Mouse (Mus musculus): ENCODE measurements around the gene Prl8a2. TPM values are rescaled to one million over a fixed set of nuclear protein-coding genes. Genes with fewer than 3 reads are reported as not detected.

The Prl8a2 gene
- polyA plus RNA-seq, 2 experiments, result not detected

DNA sequence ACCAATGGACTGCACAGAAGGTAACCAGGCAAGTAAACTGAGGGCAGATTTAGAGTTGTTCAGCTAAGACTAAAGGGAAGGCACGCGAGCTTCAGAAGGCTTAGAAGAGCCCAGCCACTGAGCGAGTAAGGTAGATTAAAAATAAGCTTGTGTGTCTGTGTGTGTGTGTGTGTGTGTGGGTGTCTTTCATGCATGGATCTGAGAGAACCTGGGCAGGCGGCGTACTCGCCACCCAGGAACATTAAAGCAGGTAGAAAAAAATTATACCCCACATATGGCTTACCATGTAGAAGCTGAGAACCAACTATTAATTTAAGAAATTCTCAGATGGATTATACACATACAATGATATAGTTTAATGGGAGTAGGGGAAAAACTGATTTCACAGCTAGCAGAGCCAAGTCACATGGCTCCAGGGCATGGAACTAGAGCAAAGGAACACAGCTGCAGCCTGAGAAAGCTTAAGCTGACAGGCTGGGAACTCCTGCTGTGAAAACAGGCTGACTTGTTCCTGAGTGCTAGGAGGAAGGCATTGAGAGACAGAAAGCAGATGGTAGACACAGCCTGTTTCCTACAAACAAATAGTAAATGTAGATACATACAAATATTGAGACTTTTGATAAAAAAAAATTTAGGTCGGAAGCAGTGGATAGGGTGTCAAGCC lies 53.7 kb downstream of the Prl8a2 start:
- no peaks in the 10 kb centered on the region for H3K27me3 ChIP-seq (ENCODE audit: control insufficient read depth, insufficient read depth, low read length)
- H3K9me3 ChIP-seq (ENCODE audit: control insufficient read depth, low read length), result no peaks in the 10 kb centered on the region
- WGBS (ENCODE audit: insufficient replicate concordance), result 72% methylated on average over 7 of the region's 7 CpGs
- no peak overlapping the region for H3K4me2 ChIP-seq (ENCODE audit: low read depth)
- H3K36me3 ChIP-seq (replicated peaks; ENCODE audit: control insufficient read depth, insufficient read depth, low read depth), result no peaks in the 10 kb centered on the region
- DNase-seq (ENCODE audit: low read depth in 3 of 3, low spot score in 3 of 3) (no peak), ATAC-seq (ENCODE audit: insufficient read depth) (no peak)
- no peak overlapping the region for H3K9ac ChIP-seq (replicated peaks)
- H3K27ac ChIP-seq, result no peak overlapping the region
- no peaks in the 10 kb centered on the region for H3K4me1 ChIP-seq (replicated peaks; ENCODE audit: control insufficient read depth in 2 of 2, insufficient read depth in 2 of 2, low read length in 1 of 2)
- no peak overlapping the region for H3K4me3 ChIP-seq (ENCODE audit: insufficient read depth in 1 of 2, low read depth in 2 of 2, low read length in 2 of 2)
- no peak for TF ChIP-seq CTCF (IDR thresholded peaks at IDR 0.05; ENCODE audit: low read depth)
- no peak for TF ChIP-seq EP300 (IDR thresholded peaks at IDR 0.05; ENCODE audit: low read depth)

Other genes starting within 250 kb of the Prl8a2 start
- gene Prl3d2, start 224.0 kb upstream of the Prl8a2 start, polyA plus RNA-seq (2012; rRNA removed), result not detected in 2 replicates
- gene Prl3d2, start 224.0 kb upstream of the Prl8a2 start, polyA plus RNA-seq (2014; fragmentation: Nextera tagmentation; extraction: Ambion mirVana), result not detected in 2 replicates
- not detected in 2 replicates for gene Prl3d3, start 188.9 kb upstream of the Prl8a2 start, polyA plus RNA-seq (2012; rRNA removed)
- gene Prl3d3, start 188.9 kb upstream of the Prl8a2 start, polyA plus RNA-seq (2014; fragmentation: Nextera tagmentation; extraction: Ambion mirVana), result not detected in 2 replicates
- not detected in 2 replicates for gene Prl3c1, start 149.0 kb upstream of the Prl8a2 start, polyA plus RNA-seq (2012; rRNA removed)
- gene Prl3c1, start 149.0 kb upstream of the Prl8a2 start, polyA plus RNA-seq (2014; fragmentation: Nextera tagmentation; extraction: Ambion mirVana), result not detected in 2 replicates
- gene Prl3b1, start 103.8 kb upstream of the Prl8a2 start, polyA plus RNA-seq (2012; rRNA removed), result 0.19 TPM in 1 of 2 replicates, not detected in the other
- not detected in 2 replicates for gene Prl3b1, start 103.8 kb upstream of the Prl8a2 start, polyA plus RNA-seq (2014; fragmentation: Nextera tagmentation; extraction: Ambion mirVana)
- not detected in 2 replicates for gene Prl3a1, start 86.2 kb upstream of the Prl8a2 start, polyA plus RNA-seq (2012; rRNA removed)
- not detected in 2 replicates for gene Prl3a1, start 86.2 kb upstream of the Prl8a2 start, polyA plus RNA-seq (2014; fragmentation: Nextera tagmentation; extraction: Ambion mirVana)
- not detected in 2 replicates for gene Prl6a1, start 33.0 kb upstream of the Prl8a2 start, polyA plus RNA-seq (2012; rRNA removed)
- gene Prl6a1, start 33.0 kb upstream of the Prl8a2 start, polyA plus RNA-seq (2014; fragmentation: Nextera tagmentation; extraction: Ambion mirVana), result not detected in 2 replicates
- not detected in 2 replicates for gene Prl2b1, start 45.2 kb downstream of the Prl8a2 start, polyA plus RNA-seq (2012; rRNA removed)
- gene Prl2b1, start 45.2 kb downstream of the Prl8a2 start, polyA plus RNA-seq (2014; fragmentation: Nextera tagmentation; extraction: Ambion mirVana), result not detected in 2 replicates
- gene Prl8a6, start 93.0 kb downstream of the Prl8a2 start, polyA plus RNA-seq (2012; rRNA removed), result not detected in 2 replicates
- not detected in 2 replicates for gene Prl8a6, start 93.0 kb downstream of the Prl8a2 start, polyA plus RNA-seq (2014; fragmentation: Nextera tagmentation; extraction: Ambion mirVana)
- not detected in 2 replicates for gene Prl8a8, start 167.5 kb downstream of the Prl8a2 start, polyA plus RNA-seq (2012; rRNA removed)
- gene Prl8a8, start 167.5 kb downstream of the Prl8a2 start, polyA plus RNA-seq (2014; fragmentation: Nextera tagmentation; extraction: Ambion mirVana), result not detected in 2 replicates
- not detected in 2 replicates for gene Prl8a9, start 218.9 kb downstream of the Prl8a2 start, polyA plus RNA-seq (2012; rRNA removed)
- not detected in 2 replicates for gene Prl8a9, start 218.9 kb downstream of the Prl8a2 start, polyA plus RNA-seq (2014; fragmentation: Nextera tagmentation; extraction: Ambion mirVana)
- not detected in 2 replicates for gene Prl8a1, start 236.5 kb downstream of the Prl8a2 start, polyA plus RNA-seq (2012; rRNA removed)
- not detected in 2 replicates for gene Prl8a1, start 236.5 kb downstream of the Prl8a2 start, polyA plus RNA-seq (2014; fragmentation: Nextera tagmentation; extraction: Ambion mirVana)